Mouse (Mus musculus): Measurements from ENCODE around the gene Gm21149. TPM values are rescaled to one million over a fixed set of nuclear protein-coding genes. Genes with fewer than 3 reads are reported as not detected.
"Not testable (repeated sequence)": the region's sequence is repeated elsewhere in the genome, so short reads cannot be mapped to it uniquely, and the experiment has no call there.

Gm21149 gene
- polyA plus RNA-seq, 1 experiment from 2014 or later: not detected

DNA sequence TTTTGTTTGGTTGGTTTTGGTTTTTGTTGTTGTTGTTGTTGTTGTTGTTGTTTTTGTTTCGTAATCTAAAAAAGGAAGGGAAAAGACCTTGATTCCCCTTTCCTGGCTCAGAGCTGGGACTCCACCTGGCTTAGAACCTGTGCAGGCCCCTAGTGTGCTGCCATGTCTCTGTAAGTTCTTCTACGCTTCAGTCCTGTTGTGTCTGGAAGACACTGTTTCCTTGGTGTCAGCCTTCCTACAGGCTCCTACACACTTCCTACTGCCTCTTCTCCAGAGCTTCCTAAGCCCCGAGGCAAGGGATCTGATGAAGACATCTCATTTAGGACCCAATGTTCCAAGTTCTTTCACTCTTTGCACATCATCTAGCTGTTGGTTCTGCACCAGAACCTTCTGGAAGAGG is 22.0 kb upstream of the Gm21149 start:
- WGBS: 78% methylated on average over 3 of the region's 3 CpGs
- DNase-seq (ENCODE audit: low spot score); H3K27ac ChIP-seq (replicated peaks); H3K27me3 ChIP-seq (replicated peaks; ENCODE audit: low read depth, poor library complexity, severe bottlenecking); H3K36me3 ChIP-seq (replicated peaks); H3K4me3 ChIP-seq; H3K4me1 ChIP-seq: not testable (repeated sequence)
- H3K9me3 ChIP-seq: peaks cover 46% of the 10 kb centered on the region

DNA sequence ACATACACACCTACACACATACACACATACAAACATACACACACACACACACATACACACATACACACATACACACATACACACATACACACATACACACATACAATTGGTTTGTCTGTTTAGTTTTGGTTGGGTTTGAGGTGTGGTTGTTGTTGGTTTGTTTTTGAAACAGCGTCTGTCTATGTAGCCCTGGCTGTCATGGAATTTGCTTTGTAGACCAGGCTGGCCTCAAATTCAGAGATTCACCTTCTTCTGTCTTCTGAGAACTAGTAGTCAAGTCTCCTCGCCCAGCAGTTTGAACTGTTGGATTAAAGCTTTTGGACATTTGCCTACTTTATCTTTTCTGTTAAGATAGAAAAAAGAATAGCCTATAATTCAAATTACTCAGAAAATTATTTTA is 14.6 kb upstream of the Gm21149 start:
- not testable (repeated sequence) for H3K4me1 ChIP-seq; H3K4me3 ChIP-seq; H3K27me3 ChIP-seq (replicated peaks; ENCODE audit: low read depth, poor library complexity, severe bottlenecking); H3K36me3 ChIP-seq (replicated peaks); DNase-seq (ENCODE audit: low spot score); H3K27ac ChIP-seq (replicated peaks)
- WGBS: 66% methylated on average over 2 of the region's 2 CpGs
- H3K9me3 ChIP-seq: peaks cover 53% of the 10 kb centered on the region

DNA sequence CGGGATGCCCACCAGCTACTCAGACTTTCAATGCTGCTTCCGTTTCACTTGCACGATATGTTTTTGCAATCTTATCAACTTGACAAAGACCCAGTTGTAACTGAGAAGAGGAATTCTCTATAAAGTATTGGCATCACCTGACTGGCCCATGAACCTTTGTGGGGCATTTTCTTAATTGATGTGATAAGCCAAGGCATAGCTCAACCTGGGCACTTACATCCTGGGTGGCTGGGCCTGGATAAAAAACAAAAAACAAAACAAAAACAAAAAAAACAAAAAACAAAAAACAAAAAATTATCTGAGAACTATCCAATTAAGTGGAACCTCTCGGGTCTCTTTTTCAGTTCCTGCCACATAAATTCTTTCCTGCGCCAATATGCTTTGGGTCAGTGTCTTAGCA is 12.4 kb upstream of the Gm21149 start:
- H3K36me3 ChIP-seq (replicated peaks): no peaks in the 10 kb centered on the region
- WGBS: 88% methylated on average over 5 of the region's 5 CpGs
- peaks cover 51% of the 10 kb centered on the region for H3K9me3 ChIP-seq
- no peak overlapping the region for H3K4me3 ChIP-seq
- no peak for DNase-seq (ENCODE audit: low spot score)
- H3K27me3 ChIP-seq (replicated peaks; ENCODE audit: low read depth, poor library complexity, severe bottlenecking): no peaks in the 10 kb centered on the region
- H3K27ac ChIP-seq (replicated peaks): no peak overlapping the region
- H3K4me1 ChIP-seq: no peaks in the 10 kb centered on the region

DNA sequence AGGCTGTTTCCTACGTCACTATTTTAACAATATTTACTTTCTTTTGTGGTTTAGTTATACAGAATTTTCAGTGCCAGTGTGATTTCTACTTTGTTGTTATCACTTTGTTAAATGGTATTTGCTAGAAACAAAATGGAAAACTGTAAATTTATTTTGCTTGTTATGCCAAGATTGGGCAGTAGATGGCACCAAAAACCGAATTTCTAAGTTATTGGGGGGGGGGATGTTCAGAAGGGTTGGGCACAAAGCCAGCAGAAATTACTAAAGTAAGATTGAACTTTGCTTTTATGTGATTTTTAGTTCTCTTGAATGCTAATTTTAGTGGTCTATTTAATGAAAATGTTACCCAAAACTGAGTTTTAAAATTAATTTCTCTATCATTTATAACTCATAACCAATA is 8.3 kb upstream of the Gm21149 start:
- H3K36me3 ChIP-seq (replicated peaks); H3K27ac ChIP-seq (replicated peaks); H3K4me1 ChIP-seq; H3K4me3 ChIP-seq; DNase-seq (ENCODE audit: low spot score); H3K27me3 ChIP-seq (replicated peaks; ENCODE audit: low read depth, poor library complexity, severe bottlenecking): not testable (repeated sequence)
- WGBS: 27% methylated on average over 2 of the region's 2 CpGs
- H3K9me3 ChIP-seq: peaks cover 48% of the 10 kb centered on the region

DNA sequence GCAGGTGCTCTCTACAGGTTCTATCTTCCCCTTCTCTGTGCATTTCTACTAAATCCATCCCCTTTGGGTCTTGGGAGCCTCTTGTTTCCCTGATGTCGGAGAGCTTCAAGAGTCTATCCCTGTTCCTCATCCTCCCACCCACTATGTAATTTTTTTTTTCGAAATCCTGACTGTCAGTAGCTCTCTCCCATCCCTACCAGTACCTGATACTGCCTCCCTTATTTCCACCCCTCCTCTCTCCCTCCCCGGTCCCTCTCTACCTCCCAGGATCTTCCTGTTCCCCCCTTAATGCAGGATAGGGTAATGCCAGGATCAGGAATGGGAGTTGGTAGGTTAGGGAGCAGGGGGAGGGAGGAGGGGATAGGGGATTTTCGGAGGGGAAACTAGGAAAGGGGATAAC is 7.3 kb upstream of the Gm21149 start:
- H3K27ac ChIP-seq (replicated peaks); H3K4me3 ChIP-seq; H3K4me1 ChIP-seq; DNase-seq (ENCODE audit: low spot score); H3K36me3 ChIP-seq (replicated peaks); H3K27me3 ChIP-seq (replicated peaks; ENCODE audit: low read depth, poor library complexity, severe bottlenecking): not testable (repeated sequence)
- H3K9me3 ChIP-seq: peaks cover 40% of the 10 kb centered on the region
- 64% methylated on average over 4 of the region's 4 CpGs for WGBS

DNA sequence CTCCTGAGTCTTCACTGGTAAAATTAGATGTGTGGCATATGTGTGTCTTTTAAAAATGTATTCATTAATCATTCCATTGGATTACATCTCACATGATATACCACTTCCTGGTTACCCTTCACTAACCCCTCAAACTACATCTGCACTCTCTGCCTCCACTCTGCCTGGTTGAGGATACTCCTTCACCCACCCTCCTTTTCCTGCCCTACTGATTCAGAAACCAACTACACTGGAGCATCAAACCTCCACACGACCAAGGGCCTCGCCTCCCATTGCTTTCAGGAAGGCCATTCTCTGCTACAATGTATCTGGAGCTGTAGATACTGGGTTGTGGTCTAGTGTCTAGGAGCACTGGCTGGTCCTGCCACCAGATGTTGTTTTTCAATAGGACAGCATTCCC is 6.5 kb upstream of the Gm21149 start:
- not testable (repeated sequence) for H3K36me3 ChIP-seq (replicated peaks); H3K27ac ChIP-seq (replicated peaks); H3K27me3 ChIP-seq (replicated peaks; ENCODE audit: low read depth, poor library complexity, severe bottlenecking); H3K4me1 ChIP-seq; DNase-seq (ENCODE audit: low spot score); H3K4me3 ChIP-seq
- 63% methylated on average over 2 of the region's 2 CpGs for whole genome bisulfite sequencing
- H3K9me3 ChIP-seq: peaks cover 45% of the 10 kb centered on the region

DNA sequence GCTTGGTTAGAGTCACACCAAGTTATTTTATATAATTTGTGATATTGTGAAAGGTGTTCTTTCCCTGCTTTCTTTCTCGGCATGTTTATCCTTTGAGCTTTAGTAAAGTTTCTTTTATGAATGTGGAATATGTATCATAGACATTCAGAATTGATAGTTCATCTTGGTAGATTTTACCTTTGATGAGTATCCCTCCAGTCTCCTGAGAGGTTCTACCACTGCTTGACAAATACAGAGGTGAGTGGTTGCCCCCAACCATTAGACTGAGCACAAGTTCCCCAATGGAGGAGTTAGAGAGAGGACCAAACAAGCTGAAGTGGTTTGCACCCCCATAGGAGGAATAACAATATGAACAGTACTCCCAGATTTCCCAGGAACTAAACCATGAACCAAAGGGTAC is 6.2 kb downstream of the Gm21149 start:
- not testable (repeated sequence) for DNase-seq (ENCODE audit: low spot score); H3K27me3 ChIP-seq (replicated peaks; ENCODE audit: low read depth, poor library complexity, severe bottlenecking); H3K27ac ChIP-seq (replicated peaks); H3K4me3 ChIP-seq; H3K36me3 ChIP-seq (replicated peaks); H3K4me1 ChIP-seq
- H3K9me3 ChIP-seq: peaks cover 44% of the 10 kb centered on the region
- 77% methylated on average over 1 of the region's 1 CpGs for WGBS

DNA sequence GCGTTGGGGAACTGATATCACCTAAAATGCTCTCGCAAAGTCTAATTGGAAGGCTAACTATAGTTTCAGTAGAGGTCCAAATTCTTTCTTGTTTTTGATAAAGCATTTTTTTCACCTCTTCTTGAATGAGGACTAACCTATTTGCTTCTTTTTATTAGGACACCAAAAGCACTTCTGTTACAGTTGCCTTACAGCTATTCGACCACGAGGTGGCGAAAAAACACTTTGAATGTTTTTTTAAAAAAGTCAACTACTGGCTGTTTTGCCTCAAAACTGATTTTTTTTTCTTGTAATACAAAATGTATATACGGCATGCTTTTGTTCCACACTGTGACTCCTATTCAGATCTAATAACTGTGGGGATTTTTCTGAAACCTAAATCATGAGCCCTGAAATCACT is 8.6 kb downstream of the Gm21149 start:
- 62% methylated on average over 6 of the region's 6 CpGs for WGBS
- DNase-seq (ENCODE audit: low spot score); H3K4me1 ChIP-seq; H3K27me3 ChIP-seq (replicated peaks; ENCODE audit: low read depth, poor library complexity, severe bottlenecking); H3K36me3 ChIP-seq (replicated peaks); H3K4me3 ChIP-seq; H3K27ac ChIP-seq (replicated peaks): not testable (repeated sequence)
- H3K9me3 ChIP-seq: peaks cover 44% of the 10 kb centered on the region

DNA sequence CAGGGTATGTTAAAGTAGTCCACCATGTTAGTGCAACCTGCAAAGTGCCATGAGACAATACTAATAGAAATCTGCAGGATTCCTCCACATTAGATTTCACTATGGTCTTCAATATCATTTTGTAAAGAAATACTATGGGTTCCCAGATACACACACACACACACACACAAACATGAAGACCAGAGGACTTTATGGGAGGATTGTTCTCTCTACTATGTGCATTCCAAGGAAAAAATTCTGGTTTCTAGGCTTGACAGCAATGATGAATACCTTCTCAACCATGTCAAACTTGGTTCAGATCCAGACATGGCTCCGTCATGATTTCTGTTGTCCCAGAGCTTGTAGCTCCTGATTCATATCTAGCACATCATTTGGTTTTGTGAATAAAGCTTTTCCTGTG is 10.1 kb downstream of the Gm21149 start:
- not testable (repeated sequence) for H3K4me1 ChIP-seq; H3K27ac ChIP-seq (replicated peaks); H3K27me3 ChIP-seq (replicated peaks; ENCODE audit: low read depth, poor library complexity, severe bottlenecking); H3K36me3 ChIP-seq (replicated peaks); DNase-seq (ENCODE audit: low spot score); H3K4me3 ChIP-seq
- peaks cover 42% of the 10 kb centered on the region for H3K9me3 ChIP-seq
- WGBS: 57% methylated on average over 1 of the region's 1 CpGs

DNA sequence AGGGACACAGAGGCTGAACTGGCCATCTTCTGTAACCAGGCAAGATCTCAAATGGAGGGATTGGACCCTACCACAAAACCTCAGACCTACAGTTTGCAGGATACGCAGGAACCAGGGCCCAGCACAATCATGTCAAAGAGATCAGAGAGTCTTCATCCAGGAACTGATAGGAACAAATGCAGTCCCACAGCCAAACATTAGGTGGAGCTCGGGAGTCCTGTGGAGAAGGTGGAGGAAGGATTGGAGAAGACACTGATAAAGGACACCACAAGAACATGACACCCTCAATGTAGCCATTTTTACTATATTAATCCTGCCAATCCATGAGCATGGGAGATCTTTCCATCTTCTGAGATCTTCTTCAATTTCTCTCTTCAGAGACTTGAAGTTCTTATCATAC is 12.8 kb downstream of the Gm21149 start:
- 47% methylated on average over 2 of the region's 2 CpGs for WGBS

DNA sequence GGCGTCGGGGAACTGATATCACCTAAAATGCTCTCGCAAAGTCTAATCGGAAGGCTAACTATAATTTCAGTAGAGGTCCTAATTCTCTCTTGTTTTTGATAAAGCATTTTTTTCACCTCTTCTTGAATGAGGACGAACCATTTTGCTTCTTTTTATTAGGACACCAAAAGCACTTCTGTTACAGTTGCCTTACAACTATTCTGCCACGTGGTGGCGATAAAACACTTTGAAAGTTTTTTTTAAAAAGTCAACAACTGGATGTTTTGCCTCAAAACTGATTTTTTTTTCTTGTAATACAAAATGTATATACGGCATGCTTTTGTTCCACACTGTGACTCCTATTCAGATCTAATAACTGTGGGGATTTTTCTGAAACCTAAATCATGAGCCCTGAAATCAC is 14.7 kb downstream of the Gm21149 start:
- H3K4me1 ChIP-seq; H3K27ac ChIP-seq (replicated peaks); H3K36me3 ChIP-seq (replicated peaks); DNase-seq (ENCODE audit: low spot score); H3K4me3 ChIP-seq; H3K27me3 ChIP-seq (replicated peaks; ENCODE audit: low read depth, poor library complexity, severe bottlenecking): not testable (repeated sequence)
- H3K9me3 ChIP-seq: peaks cover 34% of the 10 kb centered on the region
- 62% methylated on average over 8 of the region's 8 CpGs for WGBS

More for the DNA sequence above, 12.8 kb downstream of the Gm21149 start:
- H3K36me3 ChIP-seq (replicated peaks); H3K4me3 ChIP-seq; DNase-seq (ENCODE audit: low spot score); H3K4me1 ChIP-seq; H3K27ac ChIP-seq (replicated peaks); H3K27me3 ChIP-seq (replicated peaks; ENCODE audit: low read depth, poor library complexity, severe bottlenecking): not testable (repeated sequence)
- H3K9me3 ChIP-seq: peaks cover 41% of the 10 kb centered on the region

DNA sequence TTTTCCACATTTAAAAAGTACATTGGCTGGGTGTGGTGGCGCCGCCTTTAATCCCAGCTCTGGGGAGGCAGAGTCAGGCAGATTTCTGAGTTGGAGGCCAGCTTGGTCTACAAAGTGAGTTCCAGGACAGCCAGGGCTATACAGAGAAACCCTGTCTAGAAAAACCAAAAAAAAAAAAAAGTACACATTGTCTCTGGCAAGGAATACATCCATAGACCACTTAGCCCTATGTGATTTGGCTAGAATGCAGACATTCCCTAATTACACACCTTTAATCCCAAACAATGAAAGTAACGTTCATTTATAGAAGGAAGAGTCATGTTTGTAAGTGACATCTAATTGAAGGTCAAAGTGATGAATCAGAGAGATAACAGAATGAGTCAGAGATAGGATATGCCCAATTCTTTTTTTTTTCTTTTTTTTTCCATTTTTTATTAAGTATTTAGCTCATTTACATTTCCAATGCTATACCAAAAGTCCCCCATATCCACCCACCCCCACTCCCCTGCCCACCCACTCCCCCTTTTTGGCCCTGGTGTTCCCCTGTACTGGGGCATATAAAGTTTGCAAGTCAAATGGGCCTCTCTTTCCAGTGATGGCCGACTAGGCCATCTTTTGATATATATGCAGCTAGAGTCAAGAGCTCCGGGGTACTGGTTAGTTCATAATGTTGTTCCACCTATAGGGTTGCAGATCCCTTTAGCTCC is 18.3 kb downstream of the Gm21149 start:
- not testable (repeated sequence) for H3K4me1 ChIP-seq; H3K4me3 ChIP-seq; DNase-seq (ENCODE audit: low spot score); H3K27me3 ChIP-seq (replicated peaks; ENCODE audit: low read depth, poor library complexity, severe bottlenecking); H3K36me3 ChIP-seq (replicated peaks); H3K27ac ChIP-seq (replicated peaks)
- WGBS: 83% methylated on average over 3 of the region's 5 CpGs
- H3K9me3 ChIP-seq: peaks cover 23% of the 10 kb centered on the region
